Mouse (Mus musculus) adrenal gland, postnatal 10 days (tissue): Measurements from ENCODE around the gene Tmem163. TPM values are rescaled to one million over a fixed set of nuclear protein-coding genes. Genes with fewer than 3 reads are reported as not detected.

Experiments used
- DNase-seq: peaks from one replicate; pipeline ENCODE4 v3.0.0; 2021; ENCODE audit warnings: mixed read lengths
- total RNA-seq, 2 experiments: library from RNA; stranded (reverse); gene quantifications; 2 replicates each; pipeline ENCODE4 v1.2.3; 2021

The Tmem163 gene
- total RNA-seq, 2 experiments from 2014 or later: 0.30 to 0.39 TPM

DNA sequence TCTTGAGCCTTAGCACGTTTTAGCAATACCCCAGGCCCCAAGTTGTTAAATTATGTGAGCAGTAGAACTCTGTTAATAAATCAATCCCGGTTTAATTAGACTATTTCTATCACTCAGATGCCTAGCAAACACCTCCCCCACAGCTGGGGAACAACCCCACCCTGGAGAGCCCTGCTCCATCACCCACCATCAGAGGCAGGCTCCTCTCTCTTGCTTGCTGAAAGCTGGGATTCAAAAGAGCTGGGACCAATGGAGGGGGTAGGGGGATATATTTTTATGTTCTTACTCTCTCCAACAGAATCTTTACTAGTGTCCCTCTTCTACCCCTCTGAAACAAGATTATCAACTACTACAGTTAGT lies 122.9 kb downstream of the Tmem163 start:
- no peak for DNase-seq

DNA sequence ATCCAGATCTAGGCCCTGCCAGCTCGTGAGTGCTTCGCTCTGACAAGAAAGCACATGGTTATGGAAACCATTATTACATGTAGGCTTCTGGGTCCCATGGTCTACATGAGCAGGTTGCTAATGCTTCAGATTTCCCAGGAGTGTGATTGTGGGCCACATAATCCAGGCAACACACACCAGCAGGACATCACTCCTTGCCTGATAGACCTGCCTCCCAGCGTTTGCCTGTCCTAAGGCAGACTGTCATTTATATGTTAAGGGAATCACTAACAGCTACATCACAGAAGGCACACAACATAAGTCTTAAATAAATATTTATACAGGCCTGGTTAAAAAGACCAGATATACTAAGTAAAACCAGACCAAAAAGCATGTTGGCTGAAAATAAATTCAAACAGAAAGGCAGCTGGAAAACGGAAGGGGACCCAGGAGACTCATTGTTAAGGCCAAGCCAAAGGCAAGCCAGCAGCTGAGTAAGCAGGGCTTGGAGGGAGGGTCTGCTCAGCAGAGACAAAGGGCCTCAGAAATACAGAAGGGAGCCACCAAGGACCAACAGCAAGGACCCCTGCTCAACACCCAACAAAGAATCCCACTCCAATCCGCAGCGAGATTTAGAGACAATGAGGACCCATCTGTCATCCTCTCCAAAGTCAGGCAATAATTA lies 123.4 kb downstream of the Tmem163 start:
- no peak for DNase-seq

DNA sequence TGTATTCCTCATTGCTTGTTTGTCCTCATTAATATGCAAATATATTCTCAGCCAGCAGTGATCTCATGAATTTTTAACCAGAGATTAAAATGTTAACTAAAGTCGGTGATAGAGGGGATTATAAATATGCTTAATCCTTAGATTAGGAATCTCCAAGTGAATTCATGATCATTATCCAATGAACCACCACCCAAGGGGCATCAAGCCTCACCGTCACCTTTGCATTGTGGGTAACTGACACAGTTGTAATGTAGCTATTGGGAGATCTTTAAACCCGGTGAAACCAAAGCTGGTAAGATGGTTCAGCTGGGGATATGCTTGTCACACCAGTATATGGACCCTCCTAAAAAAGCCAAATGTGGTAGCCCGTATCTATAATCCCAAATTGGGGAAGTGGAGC lies 131.3 kb downstream of the Tmem163 start:
- no peak for DNase-seq

- DNase-seq: no peak
Observed at GRCm38 (mm10) chr1:127542756-127543155, 136.6 kb downstream of the Tmem163 start.

DNA sequence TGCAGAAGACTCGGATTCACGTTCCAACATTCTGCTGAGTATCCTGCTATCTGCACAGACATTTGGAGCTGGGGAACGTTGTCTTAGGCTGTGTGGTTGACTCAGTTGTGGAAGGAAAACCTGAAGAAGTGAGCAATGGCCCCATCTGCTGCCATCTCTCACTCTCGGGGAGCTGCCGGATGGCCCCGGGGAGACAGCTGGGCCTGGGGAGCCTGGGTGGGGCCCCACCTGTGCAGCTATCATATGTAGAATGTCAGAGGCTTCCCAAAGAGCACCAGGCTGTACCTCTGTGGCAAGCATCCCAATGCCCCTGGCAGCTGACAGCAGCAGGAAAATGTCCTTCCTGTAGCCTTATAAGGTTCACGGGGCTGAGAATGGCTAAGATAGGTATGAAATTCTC lies 137.4 kb downstream of the Tmem163 start:
- DNase-seq: no peak

GRCm38 (mm10) chr1:127541522-127541921 lies 137.8 kb downstream of the Tmem163 start:
- DNase-seq: no peak

GRCm38 (mm10) chr1:127537204-127538038 lies 141.9 kb downstream of the Tmem163 start:
- DNase-seq: no peak

GRCm38 (mm10) chr1:127536448-127536847 lies 142.9 kb downstream of the Tmem163 start:
- DNase-seq: no peak

GRCm38 (mm10) chr1:127531723-127532122 lies 147.6 kb downstream of the Tmem163 start:
- DNase-seq: no peak

GRCm38 (mm10) chr1:127530849-127531580 lies 148.3 kb downstream of the Tmem163 start:
- DNase-seq: no peak

GRCm38 (mm10) chr1:127523364-127523763 lies 156.0 kb downstream of the Tmem163 start:
- DNase-seq: no peak

DNA sequence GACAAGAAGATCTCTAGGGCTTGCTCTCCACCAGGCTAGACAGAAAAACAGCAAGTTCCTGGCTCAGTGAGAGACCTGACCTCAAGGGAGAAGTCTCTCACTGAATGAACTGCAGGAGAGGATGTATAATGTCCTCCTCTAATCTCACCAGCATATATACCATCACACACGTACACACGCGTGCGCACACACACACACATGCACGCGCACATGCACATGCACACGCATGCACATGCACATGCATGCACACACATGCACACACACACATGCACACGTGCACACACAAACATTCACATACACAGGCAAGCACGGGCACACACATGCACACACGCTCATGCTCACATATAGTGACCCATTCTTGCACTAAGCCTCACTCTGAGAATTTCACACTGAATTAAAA lies 164.5 kb downstream of the Tmem163 start:
- no peak for DNase-seq

- DNase-seq: no peak
Observed at GRCm38 (mm10) chr1:127514479-127514878, 164.9 kb downstream of the Tmem163 start.

- DNase-seq: no peak
Observed at GRCm38 (mm10) chr1:127513664-127514063, 165.7 kb downstream of the Tmem163 start.

DNA sequence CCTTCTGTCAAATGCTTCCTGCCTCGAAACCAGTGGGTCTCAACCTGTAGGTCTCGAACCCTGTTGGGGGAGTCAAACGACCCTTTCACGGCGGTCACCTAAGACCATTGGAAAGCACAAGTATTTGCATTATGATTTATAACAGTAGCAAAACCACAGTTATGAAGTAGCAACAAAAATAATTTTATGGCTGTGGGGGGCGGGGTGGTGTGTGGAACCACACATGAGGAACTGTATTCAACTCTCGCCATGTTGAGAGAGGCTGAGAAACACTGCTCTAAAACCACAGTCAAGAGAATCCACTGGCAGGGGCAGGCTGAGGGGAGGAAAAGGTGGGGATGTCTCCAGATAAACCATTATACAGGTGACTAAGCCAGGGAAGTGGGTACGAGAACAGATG lies 166.2 kb downstream of the Tmem163 start:
- DNase-seq: no peak

DNA sequence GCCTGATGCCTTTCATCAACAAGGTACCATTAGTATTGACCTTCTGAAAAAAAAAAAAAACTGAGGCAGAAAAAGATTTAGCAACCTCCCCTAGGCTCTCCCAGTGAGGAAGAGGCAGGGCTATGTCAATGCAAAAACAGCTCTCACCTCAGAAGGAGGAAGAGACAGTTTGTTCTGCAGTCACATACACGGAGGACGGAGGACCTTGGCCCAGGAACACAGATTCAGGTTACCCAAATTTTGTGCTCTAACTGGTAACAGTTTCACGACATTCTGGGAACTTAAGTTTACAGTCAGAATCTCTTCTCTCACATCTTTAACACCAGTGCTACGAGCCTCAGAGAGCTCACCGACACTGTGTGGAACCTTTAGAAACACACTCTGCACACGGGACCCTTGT lies 166.6 kb downstream of the Tmem163 start:
- DNase-seq: no peak

GRCm38 (mm10) chr1:127511362-127511761 lies 168.0 kb downstream of the Tmem163 start:
- no peak for DNase-seq

- no peak for DNase-seq
Observed at GRCm38 (mm10) chr1:127508921-127509320, 170.4 kb downstream of the Tmem163 start.

DNA sequence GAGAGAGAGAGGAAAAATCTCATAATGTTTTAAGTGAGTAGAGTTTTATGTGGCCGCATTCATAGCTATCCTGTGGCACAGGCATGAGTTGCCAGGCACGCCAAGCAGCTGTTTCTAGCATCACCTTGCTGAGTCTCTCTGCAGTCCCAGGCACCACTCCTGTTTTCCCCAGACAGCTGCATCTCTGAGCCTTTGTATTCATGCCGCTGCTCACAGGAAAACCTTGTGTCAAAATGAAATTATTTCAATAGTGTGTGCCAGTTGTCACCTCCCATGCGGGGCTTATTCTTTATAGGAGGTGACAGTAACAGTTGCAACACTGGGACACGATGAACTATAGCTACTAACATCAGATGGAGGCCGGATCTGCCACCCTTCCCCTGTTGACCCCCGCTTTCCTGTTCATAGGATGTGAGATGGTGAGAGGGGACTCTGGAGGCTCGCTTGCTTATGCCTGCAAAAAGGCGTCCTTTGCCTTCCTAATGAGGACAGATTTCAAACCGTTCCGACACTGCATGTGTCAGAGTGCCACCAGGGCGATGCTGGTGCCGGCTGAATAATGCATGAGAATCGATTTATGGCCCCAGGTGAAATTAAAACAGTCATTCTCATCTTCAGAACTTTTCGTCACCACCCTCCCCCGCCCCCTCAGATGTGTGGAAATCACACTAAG lies 171.1 kb downstream of the Tmem163 start:
- DNase-seq: no peak

DNA sequence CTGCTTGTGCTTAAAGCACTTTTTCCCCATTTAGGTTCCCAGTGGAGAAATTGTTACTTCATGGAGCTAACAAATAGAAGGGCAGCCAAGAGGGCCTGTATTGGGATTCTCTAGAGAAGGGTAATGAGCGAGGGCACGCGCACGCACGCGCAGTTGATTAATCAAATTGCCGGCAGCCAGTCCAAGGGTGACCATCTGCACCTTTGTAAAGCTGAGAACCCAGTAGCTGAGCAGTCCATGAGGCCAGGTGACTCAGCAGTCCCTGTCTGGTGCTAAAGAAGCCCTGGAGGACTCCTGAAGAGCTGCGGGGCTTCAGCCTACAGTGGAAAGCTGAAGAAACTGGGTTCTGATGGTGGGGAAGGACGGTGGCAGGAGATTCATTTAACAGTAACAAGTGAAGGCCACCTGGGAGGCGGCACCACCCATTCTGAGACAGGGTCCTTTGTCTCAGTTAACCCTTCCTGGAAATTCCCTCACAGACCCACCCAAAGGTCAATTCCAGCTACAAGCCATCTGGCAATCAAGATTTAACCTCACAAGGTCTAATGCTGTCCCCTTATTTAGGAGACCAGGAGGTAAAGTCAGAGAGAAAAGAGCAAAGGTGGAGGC lies 172.2 kb downstream of the Tmem163 start:
- peak; percentile 31 for DNase-seq

- no peak for DNase-seq
Observed at GRCm38 (mm10) chr1:127500701-127501100, 178.6 kb downstream of the Tmem163 start.

DNA sequence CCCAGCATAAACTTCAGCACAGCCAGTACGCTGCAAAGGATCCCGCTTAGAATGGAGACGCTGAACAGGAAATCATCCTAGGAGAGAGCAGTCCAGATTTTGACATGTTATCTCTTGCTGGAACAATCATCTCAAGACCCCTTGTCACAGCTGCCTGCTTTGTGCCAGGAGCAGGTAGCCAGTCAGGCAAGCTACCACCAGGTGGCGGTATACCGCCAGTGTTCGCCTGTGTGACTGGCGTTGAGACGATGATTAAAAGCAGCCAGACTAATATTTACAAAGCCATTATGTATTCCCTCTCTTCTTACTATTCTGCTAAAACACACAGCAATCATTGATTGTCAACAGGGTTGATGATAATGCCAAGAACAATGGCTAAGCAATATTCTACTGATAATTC lies 179.1 kb downstream of the Tmem163 start:
- peak; percentile 90 for DNase-seq
